Mouse (Mus musculus): Measurements from ENCODE around the gene Esp3. TPM values are rescaled to one million over a fixed set of nuclear protein-coding genes. Genes with fewer than 3 reads are reported as not detected.
"Not testable (repeated sequence)": the region's sequence is repeated elsewhere in the genome, so short reads cannot be mapped to it uniquely, and the experiment has no call there.

Gene Esp3
- not detected in 2 replicates for polyA plus RNA-seq (2012; rRNA removed)

- not testable (repeated sequence) for DNase-seq (ENCODE audit: low read depth)
These were observed at the start of gene Esp3 for GRCm38 (mm10) chr17:40631775-40632174. Esp3 (plus strand) TSS chr17:40632075.

GRCm38 (mm10) chr17:40583906-40584305 is 48.0 kb upstream of the Esp3 start:
- not testable (repeated sequence) for DNase-seq (ENCODE audit: low read depth)

- DNase-seq (ENCODE audit: low read depth): no peak
These were observed 40.6 kb upstream of the Esp3 start for GRCm38 (mm10) chr17:40591297-40591696.

GRCm38 (mm10) chr17:40598294-40598693 is 33.6 kb upstream of the Esp3 start, which contains the start of gene Esp4:
Esp4 (plus strand) TSS chr17:40598594.
- no peak for DNase-seq (ENCODE audit: low read depth)

- not testable (repeated sequence) for DNase-seq (ENCODE audit: low read depth)
These were observed 30.3 kb downstream of the Esp3 start for GRCm38 (mm10) chr17:40662118-40662679.

DNA sequence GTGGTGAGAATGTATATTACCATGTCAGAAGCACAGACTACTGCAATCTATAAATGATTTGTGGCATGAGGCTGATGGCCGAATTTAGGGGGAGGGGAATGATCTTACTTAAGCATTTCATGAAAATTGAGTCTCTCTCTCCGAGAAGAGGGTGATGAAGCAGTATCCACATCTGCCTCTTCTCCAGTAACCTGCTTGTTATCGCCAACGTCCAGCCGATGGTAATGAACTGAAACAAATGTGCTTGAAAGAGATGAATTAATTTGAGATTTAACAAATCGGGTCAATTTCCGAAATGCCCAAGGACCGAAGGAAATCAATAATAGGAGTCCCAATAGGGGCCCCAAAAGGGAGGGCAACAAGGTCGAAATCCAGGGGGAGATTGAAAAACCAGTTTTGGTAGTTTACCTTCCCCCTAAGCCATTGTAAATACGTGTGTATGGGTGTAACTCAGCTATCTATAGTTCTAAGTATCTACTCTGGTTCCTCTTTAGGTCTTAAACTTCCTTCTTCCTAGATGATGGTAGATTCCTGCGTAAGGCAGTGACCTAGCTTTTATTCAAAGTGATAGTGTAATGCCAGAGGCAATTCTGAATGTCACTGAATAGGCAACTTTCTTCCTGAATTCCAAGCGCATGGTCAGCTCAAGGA is 31.4 kb downstream of the Esp3 start:
- not testable (repeated sequence) for DNase-seq (ENCODE audit: low read depth)

Other genes with a start within 250 kb of the Esp3 start
- not detected in 2 replicates for gene Esp8, start 112.1 kb upstream of the Esp3 start, polyA plus RNA-seq (2012; rRNA removed)
- not detected in 2 replicates for gene Esp6, start 70.6 kb upstream of the Esp3 start, polyA plus RNA-seq (2012; rRNA removed)
- gene Esp4, start 33.5 kb upstream of the Esp3 start, polyA plus RNA-seq (2012; rRNA removed): not detected in 2 replicates
- gene Esp1, start 95.0 kb downstream of the Esp3 start, polyA plus RNA-seq (2012; rRNA removed): not detected in 2 replicates
- gene Crisp2, start 174.9 kb downstream of the Esp3 start, polyA plus RNA-seq (2012; rRNA removed): 7.5 and 9.3 TPM in 2 replicates
- gene Rhag, start 179.1 kb downstream of the Esp3 start, polyA plus RNA-seq (2012; rRNA removed): not detected in 2 replicates
- 4.2 and 4.3 TPM in 2 replicates for gene 9130008F23Rik, start 248.5 kb downstream of the Esp3 start, polyA plus RNA-seq (2012; rRNA removed)

Measured in gonadal fat pad, adult 2 months (tissue).